Mouse (Mus musculus): ENCODE measurements around the gene Mllt10. TPM values are rescaled to one million over a fixed set of nuclear protein-coding genes. Genes with fewer than 3 reads are reported as not detected.

Gene Mllt10
- polyA plus RNA-seq, 1 experiment from 2014 or later = 50.0 TPM

DNA sequence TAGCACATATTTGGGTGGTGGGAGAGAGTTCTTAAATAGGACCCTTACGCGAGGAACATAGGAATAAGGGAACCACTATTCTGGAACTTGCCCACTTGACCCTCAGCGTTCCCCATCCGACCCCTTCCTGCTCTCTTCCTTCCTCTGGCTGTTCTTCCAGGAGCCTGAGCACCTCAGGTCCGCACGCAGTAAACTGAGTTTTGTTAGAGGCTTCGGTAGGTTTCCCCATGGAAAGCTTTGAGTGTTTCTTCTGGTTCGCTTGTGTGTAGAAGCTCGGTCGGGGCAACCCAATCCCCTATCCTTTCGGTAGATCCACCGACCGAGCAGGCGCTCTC is 29.3 kb upstream of the Mllt10 start:
- peak overlapping the region; percentile 47; the same call in 1 of the 2 replicates for H3K27ac ChIP-seq (ENCODE audit: low read length)
- no peak for ATAC-seq (ENCODE audit: insufficient read depth, low FRiP score)
- no peaks in the 10 kb centered on the region for H3K36me3 ChIP-seq (ENCODE audit: control insufficient read depth, insufficient read depth, low read length)
- no peaks in the 10 kb centered on the region for H3K27me3 ChIP-seq (ENCODE audit: control insufficient read depth, insufficient read depth, low read length)
- peak overlapping the region; percentile 99 for H3K4me2 ChIP-seq (ENCODE audit: low read depth, low read length)
- H3K4me3 ChIP-seq (replicated peaks; ENCODE audit: low read length) = peak overlapping the region; percentile 73
- peak overlapping the region; percentile 75 for H3K9ac ChIP-seq (ENCODE audit: low read length)
- no peaks in the 10 kb centered on the region for H3K9me3 ChIP-seq (replicated peaks; ENCODE audit: control insufficient read depth, low read length)
- peaks cover 14% of the 10 kb centered on the region for H3K4me1 ChIP-seq (ENCODE audit: control insufficient read depth, insufficient read depth, low read length)
- WGBS = 3% methylated on average over 14 of the region's 14 CpGs

DNA sequence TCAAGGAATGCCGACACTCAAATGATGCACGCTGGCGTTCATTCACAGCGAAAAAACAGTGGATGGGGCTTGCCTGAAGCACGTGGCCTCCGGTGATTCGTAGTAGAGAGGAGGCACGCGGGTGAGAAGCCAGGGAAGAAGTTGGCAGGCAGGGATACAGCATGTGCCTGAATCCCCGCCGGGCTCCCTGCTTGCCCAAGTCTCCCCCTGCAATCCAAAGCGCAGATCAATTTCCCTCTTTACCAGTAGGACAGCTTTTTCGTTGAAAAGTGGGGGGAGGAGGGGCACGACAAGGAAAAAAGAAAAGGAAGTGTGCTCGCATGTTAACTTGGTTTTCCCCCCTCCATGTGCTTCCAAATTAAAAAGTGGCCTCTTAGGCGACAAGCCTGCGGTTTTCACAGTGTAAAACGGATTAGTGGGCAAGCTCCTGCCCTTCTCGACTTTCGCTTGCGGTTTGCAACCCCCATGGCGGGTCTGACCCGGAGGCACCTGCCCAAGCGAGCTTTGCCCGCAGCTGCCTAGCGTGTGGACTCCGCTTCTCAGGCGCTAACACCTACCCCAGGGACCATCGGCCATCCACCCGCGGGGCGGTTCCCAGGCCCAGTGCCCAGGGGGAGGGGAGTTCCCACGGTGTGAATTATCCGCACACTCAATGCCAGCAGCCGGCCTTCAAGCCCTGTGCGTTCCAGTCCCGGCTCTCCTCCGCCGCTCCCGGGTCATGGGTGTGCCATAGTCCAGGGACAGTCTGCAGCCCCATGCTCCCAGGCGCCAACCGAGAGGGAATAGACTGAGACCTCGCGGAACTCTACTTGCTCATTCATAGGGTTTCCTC is 28.7 kb upstream of the Mllt10 start:
- H3K9me3 ChIP-seq (replicated peaks; ENCODE audit: control insufficient read depth, low read length) = no peaks in the 10 kb centered on the region
- H3K36me3 ChIP-seq (ENCODE audit: control insufficient read depth, insufficient read depth, low read length) = no peaks in the 10 kb centered on the region
- H3K4me1 ChIP-seq (ENCODE audit: control insufficient read depth, insufficient read depth, low read length) = peaks cover 16% of the 10 kb centered on the region
- WGBS = 1% methylated on average over 44 of the region's 44 CpGs
- ATAC-seq (ENCODE audit: insufficient read depth, low FRiP score) = 0 out of 2 replicates have a peak, but pooled peaks have one; percentile 9
- peak overlapping the region; percentile 75 for H3K9ac ChIP-seq (ENCODE audit: low read length)
- H3K4me2 ChIP-seq (ENCODE audit: low read depth, low read length) = peak overlapping the region; percentile 99
- H3K27me3 ChIP-seq (ENCODE audit: control insufficient read depth, insufficient read depth, low read length) = no peaks in the 10 kb centered on the region
- H3K4me3 ChIP-seq (replicated peaks; ENCODE audit: low read length) = peak overlapping the region; percentile 73
- peak overlapping the region; percentile 47 for H3K27ac ChIP-seq (ENCODE audit: low read length)

DNA sequence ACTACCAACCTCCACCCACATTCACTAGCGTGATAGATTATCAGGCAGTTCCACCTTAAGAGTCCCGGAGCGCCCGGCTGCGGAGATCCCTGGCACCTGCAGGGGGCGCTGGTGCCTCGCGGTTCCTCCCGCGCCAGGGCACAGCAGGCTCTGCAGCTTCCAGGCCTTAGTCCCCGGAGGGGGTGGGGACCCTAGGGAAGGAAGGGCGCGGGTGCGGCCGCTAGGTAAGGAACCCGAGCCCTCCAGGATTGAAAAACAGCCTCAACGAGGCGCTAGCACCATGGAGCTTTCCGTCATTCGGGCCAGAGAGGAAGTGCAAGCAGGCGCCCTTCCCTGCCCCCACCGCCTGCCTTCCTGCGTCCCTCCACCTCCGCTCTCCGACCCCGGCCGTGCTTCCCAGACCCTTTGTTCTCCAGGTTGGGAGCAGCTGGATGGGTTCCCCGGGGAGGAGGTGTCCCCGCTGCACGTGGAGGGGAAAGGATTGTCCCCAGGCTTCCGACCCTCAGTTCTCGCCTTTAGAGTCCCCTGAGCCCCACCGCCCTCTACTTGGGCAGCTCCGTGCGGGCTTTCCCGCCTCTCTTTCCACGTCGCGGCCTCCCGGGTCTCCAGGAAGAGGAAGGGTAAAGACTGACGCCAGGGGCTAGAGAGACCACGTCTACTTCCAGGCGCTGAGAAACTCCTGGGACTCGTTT is 27.4 kb upstream of the Mllt10 start:
- under 1% methylated on average over 44 of the region's 44 CpGs for WGBS
- peak; percentile 92 for ATAC-seq (ENCODE audit: insufficient read depth, low FRiP score)
- Histone ChIP-seq H3K4me2 (ENCODE audit: low read depth, low read length) (peak overlapping the region; percentile 99), H3K9ac (ENCODE audit: low read length) (peak overlapping the region; percentile 95), H3K36me3 (ENCODE audit: control insufficient read depth, insufficient read depth, low read length) (no peaks in the 10 kb centered on the region), H3K9me3 (replicated peaks; ENCODE audit: control insufficient read depth, low read length) (no peaks in the 10 kb centered on the region), H3K27ac (ENCODE audit: low read length) (peak overlapping the region; percentile 99), H3K4me1 (ENCODE audit: control insufficient read depth, insufficient read depth, low read length) (peaks cover 24% of the 10 kb centered on the region), H3K4me3 (replicated peaks; ENCODE audit: low read length) (peak overlapping the region; percentile 73), H3K27me3 (ENCODE audit: control insufficient read depth, insufficient read depth, low read length) (no peaks in the 10 kb centered on the region)

DNA sequence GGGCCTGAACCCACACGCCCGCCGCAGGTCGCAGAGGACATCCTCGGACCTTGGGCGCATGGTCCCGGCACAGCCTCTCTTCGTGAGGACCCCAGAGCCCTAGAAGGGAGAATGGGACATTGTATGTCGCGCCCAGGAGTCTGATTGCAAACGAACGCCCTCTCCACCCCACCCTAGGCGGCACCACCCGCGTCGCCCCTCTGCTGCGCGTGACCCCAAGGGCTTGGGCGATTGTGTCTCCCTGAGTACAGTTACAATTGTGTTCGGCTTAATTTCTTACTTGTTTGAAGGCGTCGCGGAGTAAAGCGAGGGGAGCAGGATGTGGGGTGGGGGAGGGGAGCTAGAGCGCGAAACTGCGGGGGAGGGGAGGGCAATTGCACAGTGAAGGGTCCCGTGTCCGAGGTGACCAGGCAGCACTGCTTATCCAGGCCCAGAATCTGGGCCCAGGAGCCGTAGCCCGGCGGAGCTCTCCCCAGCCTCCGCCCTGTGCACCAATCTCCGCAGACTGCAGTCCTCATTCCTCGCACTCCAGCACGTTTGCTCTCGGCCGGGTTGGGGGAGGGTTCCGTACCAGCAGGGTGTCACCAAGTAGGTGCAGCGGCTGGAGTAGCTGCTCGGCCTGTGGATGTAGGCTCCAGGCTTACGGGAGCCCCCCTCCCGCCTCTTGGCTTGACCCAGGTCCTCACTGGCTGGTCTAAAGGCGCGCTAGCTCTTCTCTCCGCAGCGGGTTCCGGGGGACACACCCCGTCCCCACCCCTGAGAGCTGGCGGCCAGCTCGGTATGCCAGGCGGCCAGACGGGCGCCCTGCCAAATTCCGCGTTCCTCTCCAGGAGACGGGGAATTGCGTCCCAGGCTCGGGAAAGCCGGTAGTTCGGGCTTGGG is 26.7 kb upstream of the Mllt10 start:
- Histone ChIP-seq H3K4me1 (ENCODE audit: control insufficient read depth, insufficient read depth, low read length) (peaks cover 24% of the 10 kb centered on the region), H3K27ac (ENCODE audit: low read length) (peak overlapping the region; percentile 99), H3K4me2 (ENCODE audit: low read depth, low read length) (peak overlapping the region; percentile 99), H3K27me3 (ENCODE audit: control insufficient read depth, insufficient read depth, low read length) (no peaks in the 10 kb centered on the region), H3K4me3 (replicated peaks; ENCODE audit: low read length) (peak overlapping the region; percentile 73), H3K36me3 (ENCODE audit: control insufficient read depth, insufficient read depth, low read length) (no peaks in the 10 kb centered on the region), H3K9me3 (replicated peaks; ENCODE audit: control insufficient read depth, low read length) (no peaks in the 10 kb centered on the region), H3K9ac (ENCODE audit: low read length) (peak overlapping the region; percentile 95)
- under 1% methylated on average over 61 of the region's 61 CpGs for WGBS
- peak; percentile 87 for ATAC-seq (ENCODE audit: insufficient read depth, low FRiP score)

DNA sequence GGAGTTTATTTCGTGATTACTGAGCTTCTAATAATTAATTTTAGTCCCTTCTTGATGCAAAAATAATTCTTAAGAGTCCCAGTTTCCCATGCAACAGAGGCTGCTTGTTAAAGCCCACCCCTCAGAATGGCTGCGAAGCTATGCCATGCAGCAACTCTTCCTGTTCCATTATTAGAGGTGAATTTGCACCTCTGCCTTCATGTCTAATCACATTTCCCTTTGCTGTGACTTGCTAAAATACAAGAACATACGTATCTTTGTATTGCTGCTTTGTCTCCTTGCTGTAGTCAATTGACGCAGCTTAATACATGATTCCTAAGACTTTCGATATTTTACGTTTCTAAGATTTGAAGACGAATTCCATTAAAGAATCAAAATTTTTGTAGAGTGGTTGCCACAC is 25.4 kb upstream of the Mllt10 start:
- Histone ChIP-seq H3K9ac (ENCODE audit: low read length) (no peak overlapping the region), H3K36me3 (ENCODE audit: control insufficient read depth, insufficient read depth, low read length) (no peaks in the 10 kb centered on the region), H3K4me1 (ENCODE audit: control insufficient read depth, insufficient read depth, low read length) (peaks cover 24% of the 10 kb centered on the region), H3K9me3 (replicated peaks; ENCODE audit: control insufficient read depth, low read length) (no peaks in the 10 kb centered on the region), H3K4me2 (ENCODE audit: low read depth, low read length) (no peak overlapping the region), H3K4me3 (replicated peaks; ENCODE audit: low read length) (no peak overlapping the region), H3K27me3 (ENCODE audit: control insufficient read depth, insufficient read depth, low read length) (no peaks in the 10 kb centered on the region), H3K27ac (ENCODE audit: low read length) (no peak overlapping the region)
- 86% methylated on average over 7 of the region's 7 CpGs for WGBS
- ATAC-seq (ENCODE audit: insufficient read depth, low FRiP score) = no peak

DNA sequence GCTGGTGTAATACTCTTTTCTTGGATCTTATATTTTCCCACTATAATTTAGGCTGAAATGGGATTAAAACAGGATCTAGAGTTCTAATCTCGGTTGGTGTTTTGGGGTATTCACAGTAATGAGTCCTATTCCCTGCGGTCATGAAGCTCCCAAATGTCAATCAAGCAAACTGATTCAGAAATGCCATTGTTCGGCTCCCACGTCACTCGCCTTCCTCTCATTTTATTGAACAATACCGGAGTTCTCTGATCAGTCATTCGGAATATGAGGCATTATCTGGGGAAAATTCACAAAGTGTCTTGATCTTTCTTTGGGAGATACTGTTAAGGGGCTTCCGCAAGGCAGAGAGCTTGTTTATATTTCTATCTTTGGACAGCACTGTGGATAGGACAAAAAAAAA is 24.5 kb upstream of the Mllt10 start:
- ATAC-seq (ENCODE audit: insufficient read depth, low FRiP score) = no peak
- no peak overlapping the region for H3K27ac ChIP-seq (ENCODE audit: low read length)
- WGBS = 76% methylated on average over 8 of the region's 8 CpGs
- H3K36me3 ChIP-seq (ENCODE audit: control insufficient read depth, insufficient read depth, low read length) = no peaks in the 10 kb centered on the region
- no peak overlapping the region for H3K4me2 ChIP-seq (ENCODE audit: low read depth, low read length)
- H3K9ac ChIP-seq (ENCODE audit: low read length) = no peak overlapping the region
- no peaks in the 10 kb centered on the region for H3K9me3 ChIP-seq (replicated peaks; ENCODE audit: control insufficient read depth, low read length)
- H3K4me3 ChIP-seq (replicated peaks; ENCODE audit: low read length) = no peak overlapping the region
- H3K4me1 ChIP-seq (ENCODE audit: control insufficient read depth, insufficient read depth, low read length) = peaks cover 24% of the 10 kb centered on the region
- no peaks in the 10 kb centered on the region for H3K27me3 ChIP-seq (ENCODE audit: control insufficient read depth, insufficient read depth, low read length)

DNA sequence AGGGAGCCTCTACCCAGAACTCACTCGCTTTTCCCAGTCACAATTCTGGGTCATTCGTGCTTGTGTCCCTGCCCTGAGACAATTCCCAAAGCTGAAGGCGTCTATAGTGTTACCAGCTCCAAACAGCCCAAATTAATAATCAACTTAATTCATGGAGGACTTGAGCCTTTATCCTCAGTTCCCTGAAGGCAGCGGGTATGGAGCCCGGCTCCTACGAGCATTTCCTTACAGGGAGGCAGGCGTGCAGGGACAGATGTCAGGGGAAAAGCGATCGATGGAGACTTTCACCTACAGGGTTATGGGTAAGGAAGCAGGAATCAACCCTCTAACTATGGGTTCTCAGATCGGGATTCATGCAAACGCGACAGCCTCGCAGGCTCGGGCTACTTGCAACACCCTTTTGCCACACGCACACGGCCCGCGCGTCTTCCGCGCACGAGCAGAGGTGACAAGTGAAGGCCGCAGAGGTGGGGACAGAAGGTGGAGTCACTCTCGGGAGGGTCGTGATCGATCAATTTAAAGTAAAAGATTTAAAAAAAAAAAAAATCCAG is 23.7 kb upstream of the Mllt10 start:
- Histone ChIP-seq H3K36me3 (ENCODE audit: control insufficient read depth, insufficient read depth, low read length) (no peaks in the 10 kb centered on the region), H3K9ac (ENCODE audit: low read length) (peak overlapping the region; percentile 87), H3K27me3 (ENCODE audit: control insufficient read depth, insufficient read depth, low read length) (no peaks in the 10 kb centered on the region), H3K4me3 (replicated peaks; ENCODE audit: low read length) (peak overlapping the region; percentile 44), H3K9me3 (replicated peaks; ENCODE audit: control insufficient read depth, low read length) (no peaks in the 10 kb centered on the region), H3K4me2 (ENCODE audit: low read depth, low read length) (peak overlapping the region; percentile 78), H3K27ac (ENCODE audit: low read length) (no peak overlapping the region), H3K4me1 (ENCODE audit: control insufficient read depth, insufficient read depth, low read length) (peaks cover 17% of the 10 kb centered on the region)
- 23% methylated on average over 26 of the region's 26 CpGs for WGBS
- ATAC-seq (ENCODE audit: insufficient read depth, low FRiP score) = no peak

DNA sequence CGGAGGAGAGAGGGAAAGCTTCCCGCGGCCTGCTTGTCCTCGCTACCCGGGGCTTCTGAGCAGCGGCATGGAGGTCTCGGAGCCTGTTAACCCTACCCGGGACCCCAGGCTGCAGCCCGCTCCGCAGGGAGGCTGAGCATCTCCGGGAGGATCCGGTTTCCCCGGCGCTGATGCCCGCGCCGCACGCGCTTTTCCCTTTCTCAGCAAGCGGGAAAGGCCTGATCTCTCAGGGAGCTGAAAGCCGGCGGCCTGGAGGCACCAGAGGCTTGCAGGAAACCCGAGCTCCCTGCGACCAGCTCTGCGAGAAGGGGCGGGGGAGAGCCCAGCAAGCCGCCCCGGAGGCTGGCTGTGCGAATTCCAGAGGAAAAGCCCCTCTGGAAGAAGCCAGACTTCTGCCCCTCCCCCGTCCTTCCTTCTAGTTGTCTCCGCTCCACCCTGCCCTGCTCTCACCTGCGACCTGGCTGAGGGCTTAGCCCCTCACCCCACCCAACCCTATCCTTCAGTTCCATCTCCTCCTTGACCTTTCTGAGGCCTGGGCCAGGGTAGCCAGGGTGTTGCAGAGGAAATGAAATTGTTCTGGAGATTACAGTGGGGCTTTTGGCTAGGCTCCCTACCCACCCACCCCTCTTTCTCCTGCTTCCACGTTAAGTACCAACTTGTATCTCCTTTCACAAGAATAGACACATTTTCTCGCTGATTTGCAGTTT is 23.1 kb upstream of the Mllt10 start:
- H3K27me3 ChIP-seq (ENCODE audit: control insufficient read depth, insufficient read depth, low read length) = no peaks in the 10 kb centered on the region
- peak overlapping the region; percentile 78 for H3K4me2 ChIP-seq (ENCODE audit: low read depth, low read length)
- H3K27ac ChIP-seq (ENCODE audit: low read length) = no peak overlapping the region; the same call in 1 of the 2 replicates
- WGBS = 8% methylated on average over 34 of the region's 34 CpGs
- H3K9me3 ChIP-seq (replicated peaks; ENCODE audit: control insufficient read depth, low read length) = no peaks in the 10 kb centered on the region
- H3K9ac ChIP-seq (ENCODE audit: low read length) = peak overlapping the region; percentile 87
- peak overlapping the region; percentile 44 for H3K4me3 ChIP-seq (replicated peaks; ENCODE audit: low read length)
- H3K4me1 ChIP-seq (ENCODE audit: control insufficient read depth, insufficient read depth, low read length) = peaks cover 13% of the 10 kb centered on the region
- ATAC-seq (ENCODE audit: insufficient read depth, low FRiP score) = no peak
- no peaks in the 10 kb centered on the region for H3K36me3 ChIP-seq (ENCODE audit: control insufficient read depth, insufficient read depth, low read length)

Measured in stomach, embryonic 16.5 days (tissue).